7 mouse cellular contexts compared by ENCODE assay signal in the genomic region with DNA sequence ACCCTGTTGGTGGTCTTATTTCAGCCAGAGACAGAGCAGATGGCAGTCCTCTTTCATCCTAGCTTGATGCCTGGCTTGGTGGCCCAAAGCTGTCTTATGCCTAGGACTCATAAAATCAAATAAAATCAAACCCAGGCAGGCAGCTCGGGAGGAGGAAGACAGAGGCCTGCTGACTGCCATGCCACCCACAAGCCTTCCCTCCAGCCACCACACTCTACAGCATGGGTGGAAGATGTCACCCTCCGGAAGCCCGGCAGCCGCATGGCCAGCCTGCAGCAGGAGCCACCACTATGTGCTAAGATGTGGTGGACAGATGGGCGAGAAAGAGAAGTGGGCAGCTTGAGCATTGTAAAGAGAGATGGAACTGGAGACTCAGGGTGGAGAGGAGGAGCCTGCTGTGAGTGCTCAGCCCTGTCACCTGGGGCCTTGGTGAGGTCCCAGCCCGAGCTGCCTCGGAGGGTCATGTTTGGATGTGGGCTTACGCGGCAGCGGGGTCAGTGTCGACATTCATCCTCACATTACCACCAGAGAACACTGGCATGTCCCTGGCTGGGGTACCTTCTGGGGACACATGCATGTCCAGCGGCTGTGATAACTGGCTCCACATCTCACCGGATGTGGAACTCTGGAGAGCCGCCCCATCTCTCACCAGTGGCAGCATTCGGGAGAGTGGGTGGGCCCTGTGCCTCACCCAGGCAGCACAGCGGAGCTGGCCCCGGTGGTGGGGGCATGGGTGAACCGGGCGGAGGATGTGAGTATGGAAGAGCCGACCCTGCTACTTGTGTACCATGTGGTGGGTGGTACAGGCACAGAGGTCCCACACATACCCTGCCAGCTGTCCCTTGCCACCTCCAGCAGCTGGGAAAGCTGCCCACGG. TPM values are rescaled to one million over a fixed set of nuclear protein-coding genes. Genes with fewer than 3 reads are reported as not detected.
DNase-seq lines count a peak whose midpoint lies in the region; ATAC-seq and TF ChIP-seq lines count a peak whose summit lies in the region.

No protein-coding gene starts in this region.

- WGBS in kidney, embryonic 14.5 days, result 34% methylated on average over 19 of the region's 21 CpGs
- 43% methylated on average over 21 of the region's 21 CpGs for WGBS in intestine, postnatal 0 days

- H3K27ac ChIP-seq in kidney, embryonic 14.5 days (ENCODE audit: low read depth, low read length), result no peak overlapping the region
- no peak overlapping the region for H3K27ac ChIP-seq in ES-Bruce4 (ENCODE audit: insufficient read depth, low read length)
- no peak overlapping the region for H3K27ac ChIP-seq in intestine, postnatal 0 days (ENCODE audit: low read depth, low read length)

- intact Hi-C loops in gastrocnemius, postnatal 14 days (cut with DNase I; ENCODE audit: low total_unique reads), result no loop called here

- no peak for TF ChIP-seq POLR2A in ES-Bruce4 (IDR thresholded peaks at IDR 0.05; ENCODE audit: insufficient read depth, low read length)

- no peaks in the 10 kb centered on the region for H3K4me1 ChIP-seq in kidney, embryonic 14.5 days (ENCODE audit: control insufficient read depth, insufficient read depth, low read length)
- H3K4me1 ChIP-seq in ES-Bruce4 (ENCODE audit: control insufficient read depth, insufficient read depth, low read length), result no peaks in the 10 kb centered on the region
- no peaks in the 10 kb centered on the region for H3K4me1 ChIP-seq in intestine, postnatal 0 days (replicated peaks; ENCODE audit: control insufficient read depth, insufficient read depth, low read length)

- H3K9me3 ChIP-seq in kidney, embryonic 14.5 days (ENCODE audit: control insufficient read depth, low read length), result no peaks in the 10 kb centered on the region
- H3K9me3 ChIP-seq in ES-Bruce4 (replicated peaks; ENCODE audit: control insufficient read depth, insufficient read depth, low read length, poor library complexity, severe bottlenecking), result no peaks in the 10 kb centered on the region
- no peaks in the 10 kb centered on the region for H3K9me3 ChIP-seq in intestine, postnatal 0 days (ENCODE audit: control insufficient read depth)

- H3K4me3 ChIP-seq in kidney, embryonic 14.5 days (ENCODE audit: low read length), result no peak overlapping the region
- peak overlapping the region; percentile 53 for H3K4me3 ChIP-seq in ES-Bruce4 (ENCODE audit: low read depth, low read length)
- H3K4me3 ChIP-seq in intestine, postnatal 0 days (ENCODE audit: low read depth, low read length), result no peak overlapping the region

- peak overlapping the region; percentile 22; the same call in 1 of the 2 replicates for H3K4me2 ChIP-seq in kidney, embryonic 14.5 days (replicated peaks; ENCODE audit: low read depth, low read length)
- peak overlapping the region; percentile 18; the same call in 1 of the 2 replicates for H3K4me2 ChIP-seq in intestine, postnatal 0 days (replicated peaks; ENCODE audit: low read depth)

- ATAC-seq in kidney, embryonic 14.5 days (ENCODE audit: low FRiP score, low TSS enrichment), result no peak; the same call in 1 of the 2 replicates
- ATAC-seq in intestine, postnatal 0 days, result no peak

- H3K27me3 ChIP-seq in kidney, embryonic 14.5 days (ENCODE audit: control insufficient read depth, insufficient read depth, low read length), result no peaks in the 10 kb centered on the region
- no peaks in the 10 kb centered on the region for H3K27me3 ChIP-seq in ES-Bruce4 (ENCODE audit: control insufficient read depth, insufficient read depth, low read length, poor library complexity, severe bottlenecking)
- no peaks in the 10 kb centered on the region; the same call in 1 of the 2 replicates for H3K27me3 ChIP-seq in intestine, postnatal 0 days (replicated peaks; ENCODE audit: control insufficient read depth, insufficient read depth, low read length)

- H3K9ac ChIP-seq in kidney, embryonic 14.5 days (ENCODE audit: low read depth, low read length), result no peak overlapping the region
- H3K9ac ChIP-seq in ES-Bruce4 (ENCODE audit: low read depth, poor library complexity, severe bottlenecking), result no peak overlapping the region
- no peak overlapping the region for H3K9ac ChIP-seq in intestine, postnatal 0 days (ENCODE audit: low read depth, low read length)

- no peaks in the 10 kb centered on the region for H3K36me3 ChIP-seq in kidney, embryonic 14.5 days (ENCODE audit: control insufficient read depth, insufficient read depth, low read length)
- no peaks in the 10 kb centered on the region for H3K36me3 ChIP-seq in ES-Bruce4 (ENCODE audit: control insufficient read depth, insufficient read depth, low read length, poor library complexity, severe bottlenecking)
- H3K36me3 ChIP-seq in intestine, postnatal 0 days (ENCODE audit: control insufficient read depth, insufficient read depth), result no peaks in the 10 kb centered on the region

- no peak for TF ChIP-seq EP300 in ES-Bruce4 (IDR thresholded peaks at IDR 0.05; ENCODE audit: insufficient read depth, low read depth, low read length)

- TF ChIP-seq CTCF in ES-Bruce4 (IDR thresholded peaks at IDR 0.05; ENCODE audit: low read depth, low read length), result no peak
- TF ChIP-seq CTCF in intestine, postnatal 0 days (IDR thresholded peaks at IDR 0.05; ENCODE audit: low read depth), result no peak

- DNase-seq in kidney, postnatal 10 days, result no peak
- DNase-seq in cerebellum, adult 9-11 months, result peak; percentile 65
- DNase-seq in adrenal gland, adult (ENCODE audit: inconsistent age in 2 of 2, low spot score in 1 of 2), result no peak
- DNase-seq in gastrocnemius, postnatal 14 days, result no peak

RNA-seq across cellular contexts. Expression of gene Osbp2, which starts 29.9 kb away (rescaled TPM):
- 0.46 and 0.81 TPM in 2 replicates for polyA plus RNA-seq in kidney, embryonic 14.5 days (2014; fragmentation: Nextera tagmentation; extraction: Ambion mirVana)
- polyA plus RNA-seq in ES-Bruce4 (2011; ENCODE audit: insufficient read depth, insufficient read length, low read depth, missing spikeins), result 0.67 and 1.5 TPM in 2 replicates
- polyA plus RNA-seq in intestine, postnatal 0 days (2015; fragmentation: Nextera tagmentation; extraction: Ambion mirVana), result 1.9 TPM in 2 replicates
- total RNA-seq in gastrocnemius, postnatal 14 days (2021), result under 1 TPM; 0.45 to 0.47 TPM
